In the genomic region with DNA sequence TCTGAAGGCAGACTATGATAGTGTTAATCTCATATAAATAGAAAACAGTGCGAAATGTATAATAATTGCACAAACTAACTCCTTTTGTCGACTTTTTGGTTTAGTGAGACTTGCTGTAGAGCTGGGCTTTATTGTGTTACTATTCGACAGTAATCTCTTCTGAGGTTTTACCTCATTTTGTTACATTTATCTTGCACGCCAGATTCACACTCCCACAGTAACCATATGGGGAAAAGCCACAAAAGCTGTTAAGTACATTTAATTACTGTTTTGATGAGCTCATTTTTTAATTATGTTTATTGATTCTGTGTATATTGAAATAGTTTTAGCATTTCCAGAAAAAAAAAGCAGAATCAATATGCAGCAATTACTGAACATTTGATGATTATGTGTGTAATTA, we compare ENCODE assay signal across 25 mouse cellular contexts.
A peak's percentile ranks its signal among the peaks of the same experiment; 100 is the strongest.
DNase-seq lines count a peak whose midpoint lies in the region; ATAC-seq and TF ChIP-seq lines count a peak whose summit lies in the region.
"Had no signal": no experiment of that assay in that cellular context is flagged by ENCODE, and none has a peak within 500 bp of the region (broad histone marks: within the 10 kb centered on the region; RNA-seq: fewer than 3 reads in every experiment).

No protein-coding gene starts in this region.

- peak; percentile 62; the same call in 1 of the 2 replicates for ATAC-seq in forebrain, embryonic 16.5 days
- ATAC-seq in forebrain, embryonic 12.5 days (ENCODE audit: low FRiP score), result no peak
- no peak for ATAC-seq in hindbrain, embryonic 12.5 days (ENCODE audit: low FRiP score)
- ATAC-seq: CD4-positive, CD25-positive, alpha-beta regulatory T cell, adult 4 months had no signal

- no peak overlapping the region for H3K9ac ChIP-seq in forebrain, embryonic 16.5 days (replicated peaks; ENCODE audit: low read depth, low read length)
- H3K9ac ChIP-seq in forebrain, embryonic 12.5 days, result no peak overlapping the region
- no peak overlapping the region for H3K9ac ChIP-seq in hindbrain, embryonic 12.5 days
- H3K9ac ChIP-seq: embryonic facial prominence, embryonic 12.5 days; embryonic facial prominence, embryonic 15.5 days; heart, embryonic 13.5 days; hindbrain, embryonic 15.5 days had no signal

- H3K9me3 ChIP-seq in forebrain, embryonic 16.5 days (ENCODE audit: control insufficient read depth, low read length), result no peaks in the 10 kb centered on the region
- no peaks in the 10 kb centered on the region for H3K9me3 ChIP-seq in forebrain, embryonic 12.5 days
- H3K9me3 ChIP-seq in hindbrain, embryonic 12.5 days (replicated peaks), result no peaks in the 10 kb centered on the region
- H3K9me3 ChIP-seq: embryonic facial prominence, embryonic 12.5 days; embryonic facial prominence, embryonic 15.5 days; heart, embryonic 10.5 days; heart, embryonic 13.5 days; hindbrain, embryonic 15.5 days had no signal

- no peak for TF ChIP-seq CTCF in brain, embryonic 14.5 days (IDR thresholded peaks at IDR 0.05; ENCODE audit: borderline replicate concordance, extremely low read depth, insufficient read depth, insufficient read length)

- H3K4me2 ChIP-seq in forebrain, embryonic 16.5 days (ENCODE audit: low read length), result no peak overlapping the region
- no peak overlapping the region for H3K4me2 ChIP-seq in forebrain, embryonic 12.5 days
- H3K4me2 ChIP-seq in hindbrain, embryonic 12.5 days (replicated peaks), result no peak overlapping the region
- H3K4me2 ChIP-seq: embryonic facial prominence, embryonic 12.5 days; embryonic facial prominence, embryonic 15.5 days; heart, embryonic 13.5 days; hindbrain, embryonic 15.5 days had no signal

- H3K4me3 ChIP-seq in forebrain, embryonic 16.5 days (replicated peaks; ENCODE audit: low read length), result no peak overlapping the region
- H3K4me3 ChIP-seq in forebrain, embryonic 12.5 days (replicated peaks), result no peak overlapping the region
- H3K4me3 ChIP-seq in hindbrain, embryonic 12.5 days, result no peak overlapping the region
- H3K4me3 ChIP-seq: embryonic facial prominence, embryonic 12.5 days; embryonic facial prominence, embryonic 15.5 days; heart, adult 2 months; heart, embryonic 10.5 days; heart, embryonic 13.5 days; hindbrain, embryonic 15.5 days had no signal

- no peak overlapping the region for H3K27ac ChIP-seq in forebrain, embryonic 16.5 days (ENCODE audit: low read length)
- H3K27ac ChIP-seq in forebrain, embryonic 12.5 days, result no peak overlapping the region
- no peak overlapping the region for H3K27ac ChIP-seq in hindbrain, embryonic 12.5 days
- H3K27ac ChIP-seq: embryonic facial prominence, embryonic 12.5 days; embryonic facial prominence, embryonic 15.5 days; heart, adult 2 months; heart, embryonic 10.5 days; heart, embryonic 13.5 days; hindbrain, embryonic 15.5 days had no signal

- no peaks in the 10 kb centered on the region for H3K27me3 ChIP-seq in forebrain, embryonic 16.5 days (replicated peaks; ENCODE audit: control insufficient read depth, insufficient read depth, low read length)
- no peaks in the 10 kb centered on the region for H3K27me3 ChIP-seq in forebrain, embryonic 12.5 days
- H3K27me3 ChIP-seq in hindbrain, embryonic 12.5 days, result no peaks in the 10 kb centered on the region
- H3K27me3 ChIP-seq: embryonic facial prominence, embryonic 12.5 days; embryonic facial prominence, embryonic 15.5 days; heart, embryonic 13.5 days; hindbrain, embryonic 15.5 days had no signal

- 44% methylated on average over 4 of the region's 4 CpGs for WGBS in forebrain, embryonic 16.5 days
- WGBS in forebrain, embryonic 12.5 days, result 80% methylated on average over 4 of the region's 4 CpGs
- 84% methylated on average over 4 of the region's 4 CpGs for WGBS in hindbrain, embryonic 12.5 days

- DNase-seq in layer of hippocampus, adult 18-20 months (ENCODE audit: low spot score in 2 of 2), result peak; percentile 12 to 77
- DNase-seq in layer of hippocampus, postnatal 36 days, result no peak
- peak; percentile 55 for DNase-seq in brain, embryonic 14.5 days (ENCODE audit: low read depth)
- DNase-seq in layer of hippocampus, adult 9-11 months, result peak; percentile 15
- no peak for DNase-seq in urinary bladder, postnatal 10 days (ENCODE audit: low spot score)
- DNase-seq: adrenal gland, adult 2 months; adrenal gland, postnatal 14 days; cerebellum, adult 11 months; cerebellum, adult 2 months; cerebellum, adult 9-11 months; cerebellum, postnatal 25 days; gastrocnemius, postnatal 10 days; gastrocnemius, postnatal 36 days; heart, adult 2 months; heart, postnatal 14 days; heart, postnatal 4 days had no signal

- no peak for TF ChIP-seq POLR2A in brain, embryonic 14.5 days (IDR thresholded peaks at IDR 0.05; ENCODE audit: borderline replicate concordance, extremely low read depth, insufficient read depth, insufficient read length, poor library complexity, severe bottlenecking)

- H3K36me3 ChIP-seq in forebrain, embryonic 16.5 days (ENCODE audit: control insufficient read depth, insufficient read depth), result no peaks in the 10 kb centered on the region
- H3K36me3 ChIP-seq in forebrain, embryonic 12.5 days (replicated peaks), result no peaks in the 10 kb centered on the region
- no peaks in the 10 kb centered on the region for H3K36me3 ChIP-seq in hindbrain, embryonic 12.5 days
- H3K36me3 ChIP-seq: embryonic facial prominence, embryonic 12.5 days; embryonic facial prominence, embryonic 15.5 days; heart, embryonic 10.5 days; heart, embryonic 13.5 days; hindbrain, embryonic 15.5 days had no signal

- peaks cover 9% of the 10 kb centered on the region for H3K4me1 ChIP-seq in forebrain, embryonic 16.5 days (replicated peaks; ENCODE audit: control insufficient read depth, insufficient read depth, low read length)
- no peaks in the 10 kb centered on the region for H3K4me1 ChIP-seq in forebrain, embryonic 12.5 days
- H3K4me1 ChIP-seq in hindbrain, embryonic 12.5 days, result no peaks in the 10 kb centered on the region
- H3K4me1 ChIP-seq: embryonic facial prominence, embryonic 12.5 days; embryonic facial prominence, embryonic 15.5 days; heart, embryonic 10.5 days; heart, embryonic 13.5 days; hindbrain, embryonic 15.5 days had no signal

Comparison
In these comparisons a context has a peak if more than half of its experiments do, and no peak if none do; other contexts are left out.
1. DNase-seq: peak in layer of hippocampus, adult 18-20 months (2 of 2), brain, embryonic 14.5 days (single experiment) and layer of hippocampus, adult 9-11 months (single experiment); none in layer of hippocampus, postnatal 36 days (0 of 2) and urinary bladder, postnatal 10 days (single experiment).